Mouse (Mus musculus): ENCODE results near the gene Tmcc3. TPM values are rescaled to one million over a fixed set of nuclear protein-coding genes. Genes with fewer than 3 reads are reported as not detected.

Tmcc3 gene
- polyA plus RNA-seq, 1 experiment from 2014 or later = 17.4 TPM

DNA sequence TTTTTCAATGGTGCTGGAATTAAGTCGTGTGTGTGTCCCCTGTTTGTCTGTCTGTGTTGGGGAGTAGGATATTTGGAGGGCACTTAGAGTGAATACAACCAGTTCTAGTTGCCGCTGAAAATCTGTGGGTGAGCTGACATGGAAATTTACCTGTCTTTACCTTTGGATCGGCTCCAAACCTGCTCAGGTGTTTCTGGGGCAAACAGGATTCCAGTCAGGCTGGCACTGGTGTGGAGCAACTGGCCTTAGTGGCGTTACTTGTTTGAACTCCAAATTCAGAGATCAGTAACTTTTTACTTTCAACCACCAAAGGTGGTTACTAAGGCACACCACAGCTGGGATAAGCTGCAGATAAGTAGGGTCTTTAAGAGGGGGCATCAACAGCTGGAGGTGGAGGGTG is 1.4 kb downstream of the Tmcc3 start:
- Histone ChIP-seq H3K27me3 (replicated peaks; ENCODE audit: control insufficient read depth, insufficient read depth, low read length) (peaks cover 23% of the 10 kb centered on the region), H3K4me1 (ENCODE audit: control insufficient read depth, insufficient read depth, low read length) (peaks cover 3% of the 10 kb centered on the region; the same call in 1 of the 2 replicates), H3K9me3 (ENCODE audit: control insufficient read depth, low read length) (no peaks in the 10 kb centered on the region), H3K36me3 (ENCODE audit: control insufficient read depth, insufficient read depth, low read length) (no peaks in the 10 kb centered on the region), H3K27ac (replicated peaks; ENCODE audit: low read depth, low read length) (no peak overlapping the region), H3K4me3 (ENCODE audit: low read depth, low read length) (peak overlapping the region; percentile 50; the same call in 1 of the 2 replicates), H3K9ac (ENCODE audit: low read depth, low read length) (no peak overlapping the region), H3K4me2 (ENCODE audit: low read depth, low read length) (no peak overlapping the region)
- DNase-seq (ENCODE audit: low spot score) = no peak
- 76% methylated on average over 4 of the region's 4 CpGs for WGBS
- ATAC-seq (ENCODE audit: low read depth) = no peak

- Histone ChIP-seq H3K4me1 (ENCODE audit: control insufficient read depth, insufficient read depth, low read length) (no peaks in the 10 kb centered on the region), H3K27me3 (replicated peaks; ENCODE audit: control insufficient read depth, insufficient read depth, low read length) (no peaks in the 10 kb centered on the region; the same call in 1 of the 2 replicates), H3K9ac (ENCODE audit: low read depth, low read length) (no peak overlapping the region), H3K4me2 (ENCODE audit: low read depth, low read length) (no peak overlapping the region), H3K4me3 (ENCODE audit: low read depth, low read length) (no peak overlapping the region), H3K36me3 (ENCODE audit: control insufficient read depth, insufficient read depth, low read length) (no peaks in the 10 kb centered on the region), H3K27ac (replicated peaks; ENCODE audit: low read depth, low read length) (no peak overlapping the region), H3K9me3 (ENCODE audit: control insufficient read depth, low read length) (no peaks in the 10 kb centered on the region)
- DNase-seq (ENCODE audit: low spot score) (no peak), ATAC-seq (ENCODE audit: low read depth) (no peak)
- 34% methylated on average over 4 of the region's 4 CpGs for WGBS
Measured at GRCm38 (mm10) chr10:94318574-94318973, 6.8 kb downstream of the Tmcc3 start.

DNA sequence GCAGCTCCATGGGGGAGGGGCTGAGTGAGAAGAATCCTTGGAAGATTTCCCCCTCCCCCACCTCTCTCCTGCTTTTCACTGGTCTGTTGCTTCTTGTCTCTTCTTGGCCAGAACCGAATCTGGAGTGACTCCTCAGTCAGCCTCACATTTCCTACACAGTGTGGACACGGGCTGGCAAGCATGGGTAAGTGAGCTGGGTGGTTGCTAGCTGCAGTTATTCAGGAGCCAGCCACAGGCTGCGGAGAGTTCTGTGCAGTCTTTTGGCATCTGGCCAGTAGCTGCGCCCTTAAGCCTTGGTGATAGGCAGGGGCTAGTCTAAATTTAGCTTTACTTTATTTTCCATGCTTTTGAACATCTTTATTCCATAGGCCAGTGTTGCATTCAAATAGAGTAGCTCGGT is 18.2 kb downstream of the Tmcc3 start:
- peak; percentile 81; the same call in 1 of the 2 replicates for ATAC-seq (ENCODE audit: low read depth)
- Histone ChIP-seq H3K4me3 (ENCODE audit: low read depth, low read length) (no peak overlapping the region), H3K4me1 (ENCODE audit: control insufficient read depth, insufficient read depth, low read length) (0 out of 2 replicates have a peak, but pooled peaks cover 7% of the 10 kb centered on the region), H3K36me3 (ENCODE audit: control insufficient read depth, insufficient read depth, low read length) (no peaks in the 10 kb centered on the region), H3K9me3 (ENCODE audit: control insufficient read depth, low read length) (peaks cover 3% of the 10 kb centered on the region; the same call in 1 of the 2 replicates), H3K9ac (ENCODE audit: low read depth, low read length) (no peak overlapping the region), H3K4me2 (ENCODE audit: low read depth, low read length) (no peak overlapping the region), H3K27ac (replicated peaks; ENCODE audit: low read depth, low read length) (no peak overlapping the region), H3K27me3 (replicated peaks; ENCODE audit: control insufficient read depth, insufficient read depth, low read length) (no peaks in the 10 kb centered on the region)
- peak; percentile 82 for DNase-seq (ENCODE audit: low spot score)
- WGBS = 32% methylated on average over 5 of the region's 5 CpGs

GRCm38 (mm10) chr10:94332358-94333137 is 20.8 kb downstream of the Tmcc3 start:
- Histone ChIP-seq H3K36me3 (ENCODE audit: control insufficient read depth, insufficient read depth, low read length) (no peaks in the 10 kb centered on the region), H3K27ac (replicated peaks; ENCODE audit: low read depth, low read length) (no peak overlapping the region), H3K4me1 (ENCODE audit: control insufficient read depth, insufficient read depth, low read length) (0 out of 2 replicates have a peak, but pooled peaks cover 7% of the 10 kb centered on the region), H3K27me3 (replicated peaks; ENCODE audit: control insufficient read depth, insufficient read depth, low read length) (no peaks in the 10 kb centered on the region), H3K4me3 (ENCODE audit: low read depth, low read length) (no peak overlapping the region), H3K4me2 (ENCODE audit: low read depth, low read length) (no peak overlapping the region), H3K9ac (ENCODE audit: low read depth, low read length) (no peak overlapping the region), H3K9me3 (ENCODE audit: control insufficient read depth, low read length) (0 out of 2 replicates have a peak, but pooled peaks cover 2% of the 10 kb centered on the region)
- WGBS = 82% methylated on average over 16 of the region's 16 CpGs
- ATAC-seq (ENCODE audit: low read depth) = no peak
- no peak for DNase-seq (ENCODE audit: low spot score)

- Histone ChIP-seq H3K9ac (ENCODE audit: low read depth, low read length) (no peak overlapping the region), H3K4me3 (ENCODE audit: low read depth, low read length) (no peak overlapping the region), H3K27me3 (replicated peaks; ENCODE audit: control insufficient read depth, insufficient read depth, low read length) (no peaks in the 10 kb centered on the region), H3K27ac (replicated peaks; ENCODE audit: low read depth, low read length) (no peak overlapping the region), H3K9me3 (ENCODE audit: control insufficient read depth, low read length) (0 out of 2 replicates have a peak, but pooled peaks cover 3% of the 10 kb centered on the region), H3K36me3 (ENCODE audit: control insufficient read depth, insufficient read depth, low read length) (no peaks in the 10 kb centered on the region), H3K4me2 (ENCODE audit: low read depth, low read length) (no peak overlapping the region), H3K4me1 (ENCODE audit: control insufficient read depth, insufficient read depth, low read length) (0 out of 2 replicates have a peak, but pooled peaks cover 7% of the 10 kb centered on the region)
- ATAC-seq (ENCODE audit: low read depth) = no peak
- 82% methylated on average over 8 of the region's 8 CpGs for WGBS
- DNase-seq (ENCODE audit: low spot score) = no peak
Measured at GRCm38 (mm10) chr10:94333328-94333727, 21.6 kb downstream of the Tmcc3 start.

DNA sequence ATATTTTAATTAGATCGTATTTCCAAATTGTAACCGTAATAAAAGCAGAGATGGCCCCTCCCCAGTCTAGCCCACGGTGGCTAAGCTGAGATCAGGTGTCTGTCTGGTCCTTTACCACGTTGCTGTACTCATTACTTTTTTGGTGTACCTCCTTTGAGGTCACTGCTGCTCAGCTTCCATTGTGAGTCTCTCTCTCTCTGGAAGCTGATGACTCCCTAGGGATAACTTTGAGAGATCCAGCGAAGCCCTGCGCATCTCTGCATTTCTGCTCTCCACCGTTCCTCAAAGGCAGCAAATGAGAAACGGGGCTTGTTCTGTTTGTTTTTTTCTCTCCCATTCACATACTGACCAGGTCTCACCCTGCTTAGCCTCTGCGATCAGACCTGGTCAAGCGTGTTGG is 23.3 kb downstream of the Tmcc3 start:
- no peak for DNase-seq (ENCODE audit: low spot score)
- Histone ChIP-seq H3K27ac (replicated peaks; ENCODE audit: low read depth, low read length) (no peak overlapping the region), H3K4me2 (ENCODE audit: low read depth, low read length) (no peak overlapping the region), H3K27me3 (replicated peaks; ENCODE audit: control insufficient read depth, insufficient read depth, low read length) (no peaks in the 10 kb centered on the region), H3K36me3 (ENCODE audit: control insufficient read depth, insufficient read depth, low read length) (no peaks in the 10 kb centered on the region), H3K9ac (ENCODE audit: low read depth, low read length) (no peak overlapping the region), H3K4me3 (ENCODE audit: low read depth, low read length) (no peak overlapping the region), H3K4me1 (ENCODE audit: control insufficient read depth, insufficient read depth, low read length) (0 out of 2 replicates have a peak, but pooled peaks cover 6% of the 10 kb centered on the region), H3K9me3 (ENCODE audit: control insufficient read depth, low read length) (0 out of 2 replicates have a peak, but pooled peaks cover 3% of the 10 kb centered on the region)
- ATAC-seq (ENCODE audit: low read depth) = peak; percentile 26; the same call in 1 of the 2 replicates
- WGBS = 68% methylated on average over 10 of the region's 10 CpGs

- Histone ChIP-seq H3K27ac (replicated peaks; ENCODE audit: low read depth, low read length) (no peak overlapping the region), H3K4me2 (ENCODE audit: low read depth, low read length) (no peak overlapping the region), H3K4me1 (ENCODE audit: control insufficient read depth, insufficient read depth, low read length) (no peaks in the 10 kb centered on the region), H3K9me3 (ENCODE audit: control insufficient read depth, low read length) (0 out of 2 replicates have a peak, but pooled peaks cover 3% of the 10 kb centered on the region), H3K27me3 (replicated peaks; ENCODE audit: control insufficient read depth, insufficient read depth, low read length) (no peaks in the 10 kb centered on the region), H3K9ac (ENCODE audit: low read depth, low read length) (no peak overlapping the region), H3K36me3 (ENCODE audit: control insufficient read depth, insufficient read depth, low read length) (no peaks in the 10 kb centered on the region), H3K4me3 (ENCODE audit: low read depth, low read length) (no peak overlapping the region)
- WGBS = 86% methylated on average over 6 of the region's 6 CpGs
- ATAC-seq (ENCODE audit: low read depth) (no peak), DNase-seq (ENCODE audit: low spot score) (no peak)
Measured at GRCm38 (mm10) chr10:94336071-94336470, 24.3 kb downstream of the Tmcc3 start.

DNA sequence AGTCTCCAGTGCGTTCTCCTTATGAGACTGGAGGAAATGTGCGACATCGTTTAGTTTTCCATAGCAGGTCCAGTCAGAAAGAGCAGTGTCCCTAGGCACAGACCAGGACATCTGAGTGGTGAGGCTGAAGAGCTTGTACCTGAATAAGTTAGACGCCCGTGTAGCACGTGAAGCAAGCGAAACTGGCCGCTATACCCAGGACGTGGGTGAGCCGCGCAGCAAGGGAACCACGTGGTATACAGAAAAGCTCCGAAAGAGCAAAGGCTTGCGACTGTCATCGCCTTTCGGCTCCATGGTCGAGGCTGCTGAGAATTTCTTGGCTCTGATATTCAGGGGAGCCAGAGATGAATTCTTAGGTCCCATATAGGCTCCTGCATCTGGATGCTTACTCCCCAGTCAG is 29.8 kb downstream of the Tmcc3 start:
- DNase-seq (ENCODE audit: low spot score) = no peak
- Histone ChIP-seq H3K27ac (replicated peaks; ENCODE audit: low read depth, low read length) (no peak overlapping the region), H3K4me1 (ENCODE audit: control insufficient read depth, insufficient read depth, low read length) (0 out of 2 replicates have a peak, but pooled peaks cover 3% of the 10 kb centered on the region), H3K4me3 (ENCODE audit: low read depth, low read length) (no peak overlapping the region), H3K4me2 (ENCODE audit: low read depth, low read length) (no peak overlapping the region; the same call in 1 of the 2 replicates), H3K9me3 (ENCODE audit: control insufficient read depth, low read length) (0 out of 2 replicates have a peak, but pooled peaks cover 3% of the 10 kb centered on the region), H3K36me3 (ENCODE audit: control insufficient read depth, insufficient read depth, low read length) (no peaks in the 10 kb centered on the region), H3K27me3 (replicated peaks; ENCODE audit: control insufficient read depth, insufficient read depth, low read length) (no peaks in the 10 kb centered on the region), H3K9ac (ENCODE audit: low read depth, low read length) (no peak overlapping the region)
- no peak for ATAC-seq (ENCODE audit: low read depth)
- WGBS = 64% methylated on average over 17 of the region's 17 CpGs
